Mouse (Mus musculus) stomach, postnatal 0 days (tissue): ENCODE measurements around the gene Pld3. TPM values are rescaled to one million over a fixed set of nuclear protein-coding genes. Genes with fewer than 3 reads are reported as not detected.

Source experiments
- ATAC-seq: fragments of 200-750 bp; cut with Nextera tagmentation; 2 replicates; pipeline ENCODE4 v1.8.0; 2017; ENCODE audit not compliant: low FRiP score, low TSS enrichment
- DNase-seq: peaks from one replicate; pipeline ENCODE4 v3.0.0-alpha.2; 2016; ENCODE audit warnings: low spot score
- H3K27ac ChIP-seq: fragments of 300-500 bp; sonication (generic); replicated peaks from 2 replicates; pipeline ENCODE4 v1.5.1; 2014; ENCODE audit warnings: mild to moderate bottlenecking, control low read depth
- H3K27me3 ChIP-seq: fragments of 300-500 bp; sonication (generic); 2 replicates; pipeline ENCODE4 v1.6.1; 2014; ENCODE audit warnings: low read length; ENCODE audit not compliant: control insufficient read depth, insufficient read depth
- H3K36me3 ChIP-seq: fragments of 300-500 bp; sonication (generic); 2 replicates; pipeline ENCODE4 v1.6.1; 2014; ENCODE audit warnings: low read length, mixed read lengths; ENCODE audit not compliant: control insufficient read depth, insufficient read depth
- H3K4me1 ChIP-seq: fragments of 300-500 bp; sonication (generic); replicated peaks from 2 replicates; pipeline ENCODE4 v1.6.1; 2014; ENCODE audit warnings: antibody characterized with exemption; ENCODE audit not compliant: control insufficient read depth, insufficient read depth
- H3K4me2 ChIP-seq: fragments of 300-500 bp; sonication (generic); replicated peaks from 2 replicates; pipeline ENCODE4 v1.6.1; 2014; ENCODE audit warnings: low read depth, mild to moderate bottlenecking, control low read depth, moderate library complexity
- H3K4me3 ChIP-seq: fragments of 300-500 bp; sonication (generic); 2 replicates; pipeline ENCODE4 v1.5.1; 2014; ENCODE audit warnings: low read depth, low read length, control low read depth
- H3K9ac ChIP-seq: fragments of 300-500 bp; sonication (generic); 2 replicates; pipeline ENCODE4 v1.6.1; 2014; ENCODE audit warnings: mild to moderate bottlenecking, low read length, control low read depth, mixed read lengths
- H3K9me3 ChIP-seq: fragments of 300-500 bp; sonication (generic); 2 replicates; pipeline ENCODE4 v1.6.1; 2016; ENCODE audit warnings: low read length; ENCODE audit not compliant: control insufficient read depth
- CTCF ChIP-seq: IDR thresholded peaks from 2 replicates; pipeline ENCODE4 v1.5.1; 2016; ENCODE audit warnings: antibody characterized with exemption, low read depth, mild to moderate bottlenecking, moderate library complexity
- EP300 ChIP-seq: optimal IDR thresholded peaks from 2 replicates; pipeline ENCODE3; 2016; ENCODE audit warnings: antibody characterized with exemption
- WGBS: fragments of 180-500 bp; shearing (Covaris S2); extraction: QIAGEN DNeasy Blood & Tissue Kit; methylation state at CpG from one replicate; pipeline ENCODE4 v1.1.7; 2014; 5-methylcytosine and 5-hydroxymethylcytosine counted together
- polyA plus RNA-seq: library from polyadenylated mRNA; unstranded; fragments of >200 nt; fragmentation: Nextera tagmentation; extraction: Ambion mirVana; gene quantifications from 2 replicates; pipeline ENCODE4 v1.2.1, GENCODE M21; 2015

Pld3 gene
- polyA plus RNA-seq, 1 experiment from 2014 or later = 117 TPM

DNA sequence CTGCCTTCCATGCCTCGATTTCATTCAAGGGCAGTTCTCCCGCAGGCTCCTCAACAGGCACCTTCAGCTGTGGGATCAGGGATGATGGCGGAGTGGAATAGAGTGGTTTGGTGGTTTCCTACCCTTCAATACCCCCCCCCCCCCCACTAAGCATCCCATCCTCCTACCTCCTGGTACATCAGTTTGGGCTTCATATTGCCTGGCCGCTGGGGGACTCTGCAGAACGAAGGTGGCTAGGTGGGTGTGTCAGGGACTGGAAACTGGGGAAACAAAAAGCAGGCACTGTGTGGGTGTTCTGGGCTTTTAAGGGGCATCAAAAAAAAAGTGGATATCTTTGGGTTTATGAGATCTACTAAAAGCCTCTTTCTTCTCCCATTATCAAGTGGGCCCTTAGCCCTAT lies 11.1 kb downstream of the Pld3 start:
- no peaks in the 10 kb centered on the region for H3K9me3 ChIP-seq
- peaks cover 9% of the 10 kb centered on the region; the same call in 1 of the 2 replicates for H3K36me3 ChIP-seq
- no peak for DNase-seq
- no peak for ATAC-seq
- H3K4me1 ChIP-seq = no peaks in the 10 kb centered on the region; the same call in 1 of the 2 replicates
- peak overlapping the region; percentile 67 for H3K9ac ChIP-seq
- H3K4me2 ChIP-seq = peak overlapping the region; percentile 93
- 64% methylated on average over 5 of the region's 5 CpGs for WGBS
- H3K27ac ChIP-seq = no peak overlapping the region
- H3K27me3 ChIP-seq = no peaks in the 10 kb centered on the region
- peak overlapping the region; percentile 60 for H3K4me3 ChIP-seq
- TF ChIP-seq CTCF = no peak
- TF ChIP-seq EP300 = no peak

DNA sequence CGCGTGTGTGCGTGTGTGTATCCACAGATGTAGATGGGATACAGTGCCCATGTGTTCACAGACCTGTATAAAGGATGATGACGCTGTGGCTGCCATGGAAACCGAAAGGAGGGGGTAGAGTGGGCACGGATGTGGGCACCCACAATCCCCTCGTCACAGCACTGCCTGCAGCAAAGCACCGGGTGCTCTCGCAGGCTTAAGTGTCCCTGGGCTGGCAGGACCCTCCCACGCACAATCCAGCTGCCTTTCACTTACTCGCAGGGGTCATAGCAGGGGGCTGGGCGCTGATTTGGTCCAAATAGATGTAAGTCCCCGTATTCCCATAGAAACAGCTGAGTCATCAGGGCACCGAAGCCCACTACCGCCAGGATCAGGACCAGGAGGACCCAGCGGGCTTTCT lies 11.6 kb downstream of the Pld3 start:
- 0 out of 2 replicates have a peak, but pooled peaks have one; percentile 7 for ATAC-seq
- Histone ChIP-seq H3K4me2 (no peak overlapping the region), H3K9me3 (no peaks in the 10 kb centered on the region), H3K4me1 (no peaks in the 10 kb centered on the region; the same call in 1 of the 2 replicates), H3K9ac (no peak overlapping the region), H3K36me3 (peaks cover 9% of the 10 kb centered on the region; the same call in 1 of the 2 replicates), H3K27ac (no peak overlapping the region), H3K27me3 (no peaks in the 10 kb centered on the region), H3K4me3 (no peak overlapping the region)
- TF ChIP-seq CTCF (no peak), EP300 (no peak)
- no peak for DNase-seq
- 83% methylated on average over 16 of the region's 16 CpGs for WGBS

DNA sequence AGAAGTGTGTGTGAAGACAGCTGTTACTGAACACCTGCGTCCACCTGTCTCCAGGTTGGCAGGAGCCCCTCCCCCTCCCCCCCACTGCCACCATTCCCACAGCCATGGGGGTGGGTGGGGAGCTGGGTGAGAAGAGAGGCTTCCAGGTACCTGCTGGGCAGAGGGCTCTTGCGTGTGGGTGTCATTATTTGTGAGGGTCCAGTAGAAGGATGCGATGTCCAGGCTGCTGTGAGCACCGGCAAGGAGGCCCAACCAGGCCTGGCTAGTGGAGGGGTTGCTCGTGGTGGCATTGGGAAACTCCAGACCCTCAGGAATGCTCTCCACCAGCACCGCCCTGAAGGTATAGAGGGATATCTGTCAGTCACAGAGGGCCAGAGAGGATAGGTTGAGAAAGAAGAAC lies 12.1 kb downstream of the Pld3 start:
- Histone ChIP-seq H3K4me2 (no peak overlapping the region), H3K9me3 (no peaks in the 10 kb centered on the region), H3K27ac (0 out of 2 replicates have a peak overlapping the region, but pooled peaks have one; percentile 40), H3K4me3 (no peak overlapping the region), H3K27me3 (no peaks in the 10 kb centered on the region), H3K4me1 (no peaks in the 10 kb centered on the region; the same call in 1 of the 2 replicates), H3K9ac (no peak overlapping the region), H3K36me3 (peaks cover 9% of the 10 kb centered on the region; the same call in 1 of the 2 replicates)
- DNase-seq (no peak), ATAC-seq (peak; percentile 15; the same call in 1 of the 2 replicates)
- 79% methylated on average over 6 of the region's 6 CpGs for WGBS
- TF ChIP-seq EP300 (no peak), CTCF (no peak)

DNA sequence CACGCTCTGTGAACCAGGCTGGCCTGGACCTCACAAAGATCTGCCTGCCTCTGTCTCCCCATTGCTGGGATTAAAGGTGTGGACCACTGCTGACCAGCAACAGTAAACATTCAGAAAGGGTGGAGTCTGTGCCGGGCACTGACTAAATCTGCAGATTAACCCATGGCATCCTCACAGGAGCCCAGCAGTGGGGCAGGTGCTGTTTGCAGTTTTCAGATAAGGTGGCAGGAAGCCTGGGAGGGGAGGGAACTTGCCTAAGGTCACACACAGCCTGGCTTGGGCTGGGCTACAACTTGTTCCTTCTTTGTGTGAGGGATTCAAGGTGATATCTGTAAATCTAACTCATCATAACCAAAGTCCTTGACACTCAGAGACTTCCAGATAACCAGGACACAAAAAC lies 12.5 kb downstream of the Pld3 start:
- 47% methylated on average over 2 of the region's 2 CpGs for WGBS
- Histone ChIP-seq H3K4me3 (no peak overlapping the region), H3K9me3 (no peaks in the 10 kb centered on the region), H3K9ac (no peak overlapping the region), H3K36me3 (peaks cover 9% of the 10 kb centered on the region; the same call in 1 of the 2 replicates), H3K4me2 (no peak overlapping the region), H3K27me3 (no peaks in the 10 kb centered on the region), H3K4me1 (no peaks in the 10 kb centered on the region; the same call in 1 of the 2 replicates), H3K27ac (0 out of 2 replicates have a peak overlapping the region, but pooled peaks have one; percentile 9)
- ATAC-seq = peak; percentile 66
- TF ChIP-seq CTCF (no peak), EP300 (no peak)
- DNase-seq = peak; percentile 71

DNA sequence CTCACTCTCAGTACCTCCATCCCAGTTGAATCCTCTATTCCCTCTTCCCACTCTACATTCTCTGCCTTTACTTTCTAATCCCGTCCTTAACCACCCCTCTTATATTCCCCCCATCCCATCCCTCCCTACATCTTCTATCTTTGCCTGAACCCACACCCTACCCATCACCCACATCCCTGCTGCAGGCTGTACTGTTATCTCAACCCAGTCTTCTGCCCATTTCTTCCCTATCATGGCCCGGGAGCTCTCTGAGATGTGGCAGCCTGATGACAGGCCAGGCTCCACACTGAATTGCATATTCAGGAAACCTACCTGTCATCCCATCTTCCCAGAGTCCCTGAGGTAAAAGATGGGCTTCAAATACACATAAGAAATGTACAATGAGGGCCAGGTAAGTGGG lies 14.2 kb downstream of the Pld3 start:
- Histone ChIP-seq H3K9ac (no peak overlapping the region), H3K36me3 (peaks cover 9% of the 10 kb centered on the region; the same call in 1 of the 2 replicates), H3K4me1 (no peaks in the 10 kb centered on the region; the same call in 1 of the 2 replicates), H3K9me3 (no peaks in the 10 kb centered on the region), H3K27me3 (no peaks in the 10 kb centered on the region), H3K4me2 (no peak overlapping the region), H3K27ac (no peak overlapping the region), H3K4me3 (no peak overlapping the region)
- DNase-seq = no peak
- TF ChIP-seq CTCF (no peak), EP300 (no peak)
- 94% methylated on average over 2 of the region's 2 CpGs for WGBS
- no peak for ATAC-seq

DNA sequence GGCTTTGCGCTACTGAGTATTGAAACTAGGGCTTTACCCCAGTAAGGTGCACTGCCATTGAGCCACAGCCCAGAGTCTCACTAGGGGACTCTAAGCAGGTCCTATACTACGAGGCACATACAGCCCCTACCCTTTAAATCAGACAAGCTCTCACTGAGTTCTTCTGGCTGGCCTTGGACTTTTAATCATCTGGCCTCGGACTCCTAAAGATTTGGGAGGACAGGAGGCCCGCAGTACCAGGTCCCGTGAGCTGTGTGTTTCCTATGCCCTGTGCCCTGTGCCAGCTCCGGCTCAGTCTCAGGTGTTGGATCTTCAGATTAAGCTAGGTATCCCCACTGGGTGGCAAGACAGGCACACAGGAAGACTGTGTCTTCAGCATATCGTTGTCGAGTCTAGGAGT lies 15.0 kb downstream of the Pld3 start:
- no peak for TF ChIP-seq CTCF
- TF ChIP-seq EP300 = no peak
- no peak overlapping the region for H3K9ac ChIP-seq
- peaks cover 13% of the 10 kb centered on the region for H3K36me3 ChIP-seq
- DNase-seq = no peak
- ATAC-seq = no peak
- H3K27ac ChIP-seq = no peak overlapping the region
- no peaks in the 10 kb centered on the region for H3K27me3 ChIP-seq
- no peak overlapping the region for H3K4me2 ChIP-seq
- H3K4me3 ChIP-seq = no peak overlapping the region
- WGBS = 89% methylated on average over 8 of the region's 8 CpGs
- no peaks in the 10 kb centered on the region for H3K9me3 ChIP-seq
- no peaks in the 10 kb centered on the region; the same call in 1 of the 2 replicates for H3K4me1 ChIP-seq
